Mouse (Mus musculus): ENCODE data around the gene Zfyve16. TPM values are rescaled to one million over a fixed set of nuclear protein-coding genes. Genes with fewer than 3 reads are reported as not detected.

Zfyve16 gene
- polyA plus RNA-seq, 1 experiment from 2014 or later = 7.5 TPM

GRCm38 (mm10) chr13:92483852-92484463 is 46.7 kb downstream of the Zfyve16 start, which contains the start of gene Fam151b:
Gene Fam151b, minus strand, starts transcription at chr13:92484015.
- Histone ChIP-seq H3K4me3 (ENCODE audit: low read length) (peak within 1 kb of the TSS; percentile 59), H3K36me3 (ENCODE audit: control insufficient read depth, insufficient read depth) (peaks cover 3% of the 10 kb centered on the region), H3K4me2 (ENCODE audit: low read depth, low read length) (peak within 1 kb of the TSS; percentile 88), H3K9ac (ENCODE audit: low read length) (peak within 1 kb of the TSS; percentile 73), H3K4me1 (ENCODE audit: control insufficient read depth, insufficient read depth, low read length) (peaks cover 6% of the 10 kb centered on the region; the same call in 1 of the 2 replicates), H3K27me3 (ENCODE audit: control insufficient read depth, insufficient read depth, low read length) (no peaks in the 10 kb centered on the region), H3K9me3 (replicated peaks; ENCODE audit: control insufficient read depth, low read length) (no peaks in the 10 kb centered on the region), H3K27ac (ENCODE audit: low read length) (peak within 1 kb of the TSS; percentile 76)
- peak; percentile 99 for ATAC-seq (replicated peaks; ENCODE audit: extremely low read depth, insufficient read depth, low FRiP score)
- 5% methylated on average over 19 of the region's 19 CpGs for WGBS

- H3K9ac ChIP-seq (ENCODE audit: low read length) = peak overlapping the region; percentile 73
- peak overlapping the region; percentile 59 for H3K4me3 ChIP-seq (ENCODE audit: low read length)
- ATAC-seq (replicated peaks; ENCODE audit: extremely low read depth, insufficient read depth, low FRiP score) = peak; percentile 23
- peaks cover 6% of the 10 kb centered on the region; the same call in 1 of the 2 replicates for H3K4me1 ChIP-seq (ENCODE audit: control insufficient read depth, insufficient read depth, low read length)
- WGBS = 9% methylated on average over 3 of the region's 3 CpGs
- H3K36me3 ChIP-seq (ENCODE audit: control insufficient read depth, insufficient read depth) = peaks cover 3% of the 10 kb centered on the region
- peak overlapping the region; percentile 88 for H3K4me2 ChIP-seq (ENCODE audit: low read depth, low read length)
- H3K27ac ChIP-seq (ENCODE audit: low read length) = no peak overlapping the region
- H3K27me3 ChIP-seq (ENCODE audit: control insufficient read depth, insufficient read depth, low read length) = no peaks in the 10 kb centered on the region
- no peaks in the 10 kb centered on the region for H3K9me3 ChIP-seq (replicated peaks; ENCODE audit: control insufficient read depth, low read length)
Measured at GRCm38 (mm10) chr13:92483348-92483747, 47.3 kb downstream of the Zfyve16 start.

- WGBS = 57% methylated on average over 2 of the region's 2 CpGs
- ATAC-seq (replicated peaks; ENCODE audit: extremely low read depth, insufficient read depth, low FRiP score) = no peak
- H3K36me3 ChIP-seq (ENCODE audit: control insufficient read depth, insufficient read depth) = peaks cover 4% of the 10 kb centered on the region; the same call in 1 of the 2 replicates
Measured at GRCm38 (mm10) chr13:92470151-92470550, 60.5 kb downstream of the Zfyve16 start.

GRCm38 (mm10) chr13:92469381-92469780 is 61.3 kb downstream of the Zfyve16 start:
- no peak overlapping the region for H3K4me2 ChIP-seq (ENCODE audit: low read depth, low read length)
- peaks cover 4% of the 10 kb centered on the region; the same call in 1 of the 2 replicates for H3K36me3 ChIP-seq (ENCODE audit: control insufficient read depth, insufficient read depth)
- no peak overlapping the region for H3K9ac ChIP-seq (ENCODE audit: low read length)
- H3K4me3 ChIP-seq (ENCODE audit: low read length) = no peak overlapping the region
- no peak overlapping the region for H3K27ac ChIP-seq (ENCODE audit: low read length)
- no peaks in the 10 kb centered on the region for H3K9me3 ChIP-seq (replicated peaks; ENCODE audit: control insufficient read depth, low read length)
- no peaks in the 10 kb centered on the region for H3K4me1 ChIP-seq (ENCODE audit: control insufficient read depth, insufficient read depth, low read length)
- no peak for ATAC-seq (replicated peaks; ENCODE audit: extremely low read depth, insufficient read depth, low FRiP score)
- H3K27me3 ChIP-seq (ENCODE audit: control insufficient read depth, insufficient read depth, low read length) = no peaks in the 10 kb centered on the region
- WGBS = 70% methylated on average over 2 of the region's 2 CpGs

More at GRCm38 (mm10) chr13:92470151-92470550, 60.5 kb downstream of the Zfyve16 start:
- Histone ChIP-seq H3K4me3 (ENCODE audit: low read length) (no peak overlapping the region), H3K9me3 (replicated peaks; ENCODE audit: control insufficient read depth, low read length) (no peaks in the 10 kb centered on the region), H3K4me1 (ENCODE audit: control insufficient read depth, insufficient read depth, low read length) (no peaks in the 10 kb centered on the region), H3K4me2 (ENCODE audit: low read depth, low read length) (no peak overlapping the region), H3K9ac (ENCODE audit: low read length) (no peak overlapping the region), H3K27me3 (ENCODE audit: control insufficient read depth, insufficient read depth, low read length) (no peaks in the 10 kb centered on the region), H3K27ac (ENCODE audit: low read length) (no peak overlapping the region)

GRCm38 (mm10) chr13:92467891-92468290 is 62.8 kb downstream of the Zfyve16 start:
- no peaks in the 10 kb centered on the region for H3K27me3 ChIP-seq (ENCODE audit: control insufficient read depth, insufficient read depth, low read length)
- H3K4me1 ChIP-seq (ENCODE audit: control insufficient read depth, insufficient read depth, low read length) = no peaks in the 10 kb centered on the region
- peaks cover 4% of the 10 kb centered on the region; the same call in 1 of the 2 replicates for H3K36me3 ChIP-seq (ENCODE audit: control insufficient read depth, insufficient read depth)
- no peak for ATAC-seq (replicated peaks; ENCODE audit: extremely low read depth, insufficient read depth, low FRiP score)
- no peaks in the 10 kb centered on the region for H3K9me3 ChIP-seq (replicated peaks; ENCODE audit: control insufficient read depth, low read length)
- no peak overlapping the region for H3K4me3 ChIP-seq (ENCODE audit: low read length)
- H3K27ac ChIP-seq (ENCODE audit: low read length) = no peak overlapping the region
- no peak overlapping the region for H3K4me2 ChIP-seq (ENCODE audit: low read depth, low read length)
- no peak overlapping the region for H3K9ac ChIP-seq (ENCODE audit: low read length)
- WGBS = 71% methylated on average over 9 of the region's 9 CpGs

- Histone ChIP-seq H3K4me2 (ENCODE audit: low read depth, low read length) (no peak overlapping the region), H3K4me3 (ENCODE audit: low read length) (no peak overlapping the region), H3K27me3 (ENCODE audit: control insufficient read depth, insufficient read depth, low read length) (no peaks in the 10 kb centered on the region), H3K9ac (ENCODE audit: low read length) (no peak overlapping the region), H3K27ac (ENCODE audit: low read length) (no peak overlapping the region), H3K9me3 (replicated peaks; ENCODE audit: control insufficient read depth, low read length) (no peaks in the 10 kb centered on the region), H3K4me1 (ENCODE audit: control insufficient read depth, insufficient read depth, low read length) (no peaks in the 10 kb centered on the region), H3K36me3 (ENCODE audit: control insufficient read depth, insufficient read depth) (peaks cover 4% of the 10 kb centered on the region; the same call in 1 of the 2 replicates)
- 84% methylated on average over 3 of the region's 3 CpGs for WGBS
- ATAC-seq (replicated peaks; ENCODE audit: extremely low read depth, insufficient read depth, low FRiP score) = no peak
Measured at GRCm38 (mm10) chr13:92464698-92465097, 66.0 kb downstream of the Zfyve16 start.

- WGBS = 87% methylated on average over 7 of the region's 7 CpGs
- no peak overlapping the region for H3K4me2 ChIP-seq (ENCODE audit: low read depth, low read length)
Measured at GRCm38 (mm10) chr13:92446872-92447271, 83.8 kb downstream of the Zfyve16 start.

GRCm38 (mm10) chr13:92440286-92440685 is 90.4 kb downstream of the Zfyve16 start:
- ATAC-seq (replicated peaks; ENCODE audit: extremely low read depth, insufficient read depth, low FRiP score) = no peak
- Histone ChIP-seq H3K4me1 (ENCODE audit: control insufficient read depth, insufficient read depth, low read length) (no peaks in the 10 kb centered on the region), H3K4me2 (ENCODE audit: low read depth, low read length) (no peak overlapping the region), H3K36me3 (ENCODE audit: control insufficient read depth, insufficient read depth) (no peaks in the 10 kb centered on the region), H3K9me3 (replicated peaks; ENCODE audit: control insufficient read depth, low read length) (no peaks in the 10 kb centered on the region), H3K27me3 (ENCODE audit: control insufficient read depth, insufficient read depth, low read length) (no peaks in the 10 kb centered on the region), H3K9ac (ENCODE audit: low read length) (no peak overlapping the region), H3K4me3 (ENCODE audit: low read length) (no peak overlapping the region), H3K27ac (ENCODE audit: low read length) (no peak overlapping the region)
- 74% methylated on average over 13 of the region's 13 CpGs for WGBS

More at GRCm38 (mm10) chr13:92446872-92447271, 83.8 kb downstream of the Zfyve16 start:
- Histone ChIP-seq H3K27me3 (ENCODE audit: control insufficient read depth, insufficient read depth, low read length) (no peaks in the 10 kb centered on the region), H3K36me3 (ENCODE audit: control insufficient read depth, insufficient read depth) (no peaks in the 10 kb centered on the region), H3K9ac (ENCODE audit: low read length) (no peak overlapping the region), H3K27ac (ENCODE audit: low read length) (no peak overlapping the region), H3K4me3 (ENCODE audit: low read length) (no peak overlapping the region), H3K4me1 (ENCODE audit: control insufficient read depth, insufficient read depth, low read length) (no peaks in the 10 kb centered on the region), H3K9me3 (replicated peaks; ENCODE audit: control insufficient read depth, low read length) (no peaks in the 10 kb centered on the region)
- ATAC-seq (replicated peaks; ENCODE audit: extremely low read depth, insufficient read depth, low FRiP score) = no peak

GRCm38 (mm10) chr13:92438656-92439055 is 92.0 kb downstream of the Zfyve16 start:
- H3K4me3 ChIP-seq (ENCODE audit: low read length) = no peak overlapping the region
- H3K4me2 ChIP-seq (ENCODE audit: low read depth, low read length) = no peak overlapping the region
- no peaks in the 10 kb centered on the region for H3K9me3 ChIP-seq (replicated peaks; ENCODE audit: control insufficient read depth, low read length)
- H3K27me3 ChIP-seq (ENCODE audit: control insufficient read depth, insufficient read depth, low read length) = no peaks in the 10 kb centered on the region
- H3K36me3 ChIP-seq (ENCODE audit: control insufficient read depth, insufficient read depth) = no peaks in the 10 kb centered on the region
- H3K27ac ChIP-seq (ENCODE audit: low read length) = no peak overlapping the region
- no peak overlapping the region for H3K9ac ChIP-seq (ENCODE audit: low read length)
- no peaks in the 10 kb centered on the region for H3K4me1 ChIP-seq (ENCODE audit: control insufficient read depth, insufficient read depth, low read length)
- ATAC-seq (replicated peaks; ENCODE audit: extremely low read depth, insufficient read depth, low FRiP score) = no peak
- WGBS = 80% methylated on average over 10 of the region's 10 CpGs

All from heart, embryonic 16.5 days (tissue).